ENCODE assay signal across 10 mouse cellular contexts in the genomic region with DNA sequence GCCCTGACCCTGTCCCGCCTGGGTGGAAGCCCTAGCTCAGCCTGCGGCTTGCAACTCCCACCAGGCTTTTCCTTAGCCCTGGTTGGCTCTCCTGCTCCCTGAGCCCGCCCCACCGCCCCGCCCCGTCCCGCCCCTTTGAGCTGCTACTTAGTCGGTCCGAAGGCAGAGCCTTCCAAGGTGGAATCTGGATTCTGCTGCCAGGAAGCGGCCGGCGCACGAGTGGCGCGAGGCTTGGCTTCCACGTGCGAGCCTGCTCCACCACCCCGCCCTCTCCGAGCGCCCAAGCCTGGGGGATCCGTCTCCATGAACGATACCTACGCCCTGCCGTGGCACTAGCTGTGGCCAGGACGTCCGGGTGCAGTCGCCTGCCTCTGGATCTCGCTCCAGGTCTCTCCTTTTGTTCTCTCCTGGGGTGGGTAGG. TPM values are rescaled to one million over a fixed set of nuclear protein-coding genes. Genes with fewer than 3 reads are reported as not detected.
A peak's percentile ranks its signal among the peaks of the same experiment; 100 is the strongest.
DNase-seq lines count a peak whose midpoint lies in the region; ATAC-seq and TF ChIP-seq lines count a peak whose summit lies in the region.
"Had no signal": no experiment of that assay in that cellular context is flagged by ENCODE, and none has a peak within 500 bp of the region (broad histone marks: within the 10 kb centered on the region; RNA-seq: fewer than 3 reads in every experiment).

A gene (plus strand): TSS at position 165 of the 421 bp plus-strand sequence.

- no peak for DNase-seq in frontal cortex, adult 2 months (ENCODE audit: extremely low spot score in 1 of 2, low spot score in 1 of 2)
- DNase-seq in c-Kit-positive CD71-positive TER-119-negative erythroid progenitor cells, embryonic 14.5 days (ENCODE audit: low read depth): peak; percentile 24
- peak; percentile 59 for DNase-seq in kidney, postnatal 0 days (ENCODE audit: low spot score)
- DNase-seq in lung, postnatal 4 days: peak; percentile 39 to 65
- peak; percentile 65 for DNase-seq in testis, postnatal 14 days (ENCODE audit: low spot score)

- no peak within 1 kb of the TSS for H3K27ac ChIP-seq in heart, embryonic 13.5 days (replicated peaks)
- peak within 1 kb of the TSS; percentile 8; the same call in 1 of the 2 replicates for H3K27ac ChIP-seq in kidney, postnatal 0 days

- H3K4me2 ChIP-seq in heart, embryonic 13.5 days: peak within 1 kb of the TSS; percentile 72
- H3K4me2 ChIP-seq in kidney, postnatal 0 days (ENCODE audit: low read length): peak within 1 kb of the TSS; percentile 55

- peak within 1 kb of the TSS; percentile 73 for H3K9ac ChIP-seq in heart, embryonic 13.5 days
- peak within 1 kb of the TSS; percentile 42; the same call in 1 of the 2 replicates for H3K9ac ChIP-seq in kidney, postnatal 0 days (ENCODE audit: low read depth, low read length)

- whole genome bisulfite sequencing in heart, embryonic 13.5 days: 10% methylated on average over 27 of the region's 28 CpGs
- 31% methylated on average over 28 of the region's 28 CpGs for WGBS in kidney, postnatal 0 days

- no peaks in the 10 kb centered on the region for H3K36me3 ChIP-seq in heart, embryonic 13.5 days
- H3K36me3 ChIP-seq in kidney, postnatal 0 days (ENCODE audit: insufficient read depth, low read length): no peaks in the 10 kb centered on the region

- H3K9me3 ChIP-seq in heart, embryonic 13.5 days: no peaks in the 10 kb centered on the region
- no peaks in the 10 kb centered on the region for H3K9me3 ChIP-seq in kidney, postnatal 0 days (replicated peaks; ENCODE audit: low read length)

- H3K4me1 ChIP-seq in heart, embryonic 13.5 days: peaks cover 9% of the 10 kb centered on the region
- H3K4me1 ChIP-seq in kidney, postnatal 0 days (replicated peaks; ENCODE audit: insufficient read depth, low read length): no peaks in the 10 kb centered on the region

- H3K4me3 ChIP-seq in heart, embryonic 13.5 days: peak within 1 kb of the TSS; percentile 48
- peak within 1 kb of the TSS; percentile 28 for H3K4me3 ChIP-seq in kidney, postnatal 0 days (replicated peaks; ENCODE audit: low read depth, low read length)

- peaks cover 94% of the 10 kb centered on the region for H3K27me3 ChIP-seq in heart, embryonic 13.5 days (replicated peaks)
- H3K27me3 ChIP-seq in kidney, postnatal 0 days (ENCODE audit: insufficient read depth, low read length): no peaks in the 10 kb centered on the region
- H3K27me3 ChIP-seq: CH12.LX had no signal

- peak; percentile 28; the same call in 1 of the 2 replicates for ATAC-seq in frontal cortex, adult (ENCODE audit: low TSS enrichment)
- ATAC-seq in heart, embryonic 13.5 days (ENCODE audit: extremely low read depth, insufficient number of reproducible peaks, low FRiP score, low TSS enrichment): no peak
- ATAC-seq in kidney, postnatal 0 days (replicated peaks; ENCODE audit: low FRiP score, low read depth): peak; percentile 87
- ATAC-seq in monocyte, adult 5-6 weeks (replicated peaks; ENCODE audit: insufficient number of reproducible peaks, low FRiP score, low TSS enrichment, poor library complexity, severe bottlenecking): no peak

- TF ChIP-seq CTCF in kidney, postnatal 0 days (IDR thresholded peaks at IDR 0.05; ENCODE audit: low read depth): no peak

RNA-seq across cellular contexts. Expression of the gene that starts here (rescaled TPM):
- 1.0 and 1.8 TPM in 2 replicates for polyA plus RNA-seq in frontal cortex, adult 2 months (2012; rRNA removed)
- 6.0 and 6.3 TPM in 2 replicates for polyA plus RNA-seq in heart, embryonic 13.5 days (2015; fragmentation: Nextera tagmentation; extraction: Ambion mirVana)
- polyA plus RNA-seq in kidney, postnatal 0 days (2015; fragmentation: Nextera tagmentation; extraction: Ambion mirVana): 23.5 and 25.0 TPM in 2 replicates
- not detected in 3 replicates for total RNA-seq in monocyte, adult 5-6 weeks (2017)
- total RNA-seq: neutrophil, adult 5-6 weeks had no signal

Comparison
In these comparisons a context has a peak if more than half of its experiments do, and no peak if none do; other contexts are left out.
1. ATAC-seq: peak in frontal cortex, adult (single experiment) and kidney, postnatal 0 days (single experiment); none in heart, embryonic 13.5 days (single experiment) and monocyte, adult 5-6 weeks (single experiment).
2. DNase-seq: peak in c-Kit-positive CD71-positive TER-119-negative erythroid progenitor cells, embryonic 14.5 days (single experiment), kidney, postnatal 0 days (single experiment), lung, postnatal 4 days (2 of 2) and testis, postnatal 14 days (single experiment); none in frontal cortex, adult 2 months (0 of 2).